Mouse (Mus musculus) heart, adult 11 months (tissue): ENCODE results near the gene Kif21a.

Experiments used
- DNase-seq: peaks from one replicate; pipeline ENCODE4 v3.0.0; 2022

The Kif21a gene

DNA sequence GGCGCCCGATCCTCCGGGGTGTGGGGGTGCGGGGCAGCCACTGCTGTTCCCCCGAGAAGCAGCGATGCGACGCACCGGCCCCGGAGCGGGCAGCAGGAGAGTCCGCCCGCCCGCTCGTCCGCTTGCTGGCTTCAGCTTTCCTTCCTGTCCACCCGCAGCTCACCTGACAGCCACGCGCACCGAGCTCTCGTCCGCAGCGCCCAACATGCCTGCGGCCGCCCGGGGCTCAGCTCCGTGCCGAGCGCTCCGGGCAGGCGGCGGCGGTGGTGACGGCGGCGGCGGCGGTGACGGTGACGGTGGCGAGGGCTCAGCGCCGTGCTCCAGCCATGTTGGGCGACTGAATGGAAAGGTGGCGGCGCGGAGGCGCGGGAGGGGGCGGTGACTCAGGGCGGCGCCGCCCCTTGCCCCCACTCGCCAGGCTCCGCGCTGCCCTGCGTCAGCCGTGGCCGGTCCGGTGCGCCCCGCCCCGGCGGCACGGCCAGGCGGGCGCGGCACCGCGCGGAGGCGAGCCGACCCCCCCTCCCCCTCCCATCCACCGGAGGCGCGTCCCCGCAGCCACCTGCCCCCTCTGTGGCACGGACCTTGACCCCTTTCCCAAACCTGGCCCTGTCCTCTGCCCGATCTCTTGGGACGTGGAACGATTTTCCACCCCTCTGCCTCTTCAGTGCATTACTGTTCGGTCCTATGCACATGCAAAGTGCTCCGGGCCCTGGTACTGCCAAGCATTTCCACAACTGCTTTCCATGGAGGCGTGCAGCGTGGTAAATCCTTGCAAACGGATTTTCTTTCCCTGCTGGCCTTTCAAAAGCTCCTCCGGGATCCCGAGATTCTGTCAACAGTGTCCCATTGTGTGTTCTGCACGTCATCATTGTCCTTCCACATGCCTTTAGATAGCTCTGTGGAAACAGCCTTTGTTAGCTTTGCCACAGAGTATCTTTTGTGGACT lies at the start of gene Kif21a:
Kif21a (minus strand) TSS at position 453 of the 946 bp plus-strand sequence.
- peak; percentile 95 for DNase-seq

DNA sequence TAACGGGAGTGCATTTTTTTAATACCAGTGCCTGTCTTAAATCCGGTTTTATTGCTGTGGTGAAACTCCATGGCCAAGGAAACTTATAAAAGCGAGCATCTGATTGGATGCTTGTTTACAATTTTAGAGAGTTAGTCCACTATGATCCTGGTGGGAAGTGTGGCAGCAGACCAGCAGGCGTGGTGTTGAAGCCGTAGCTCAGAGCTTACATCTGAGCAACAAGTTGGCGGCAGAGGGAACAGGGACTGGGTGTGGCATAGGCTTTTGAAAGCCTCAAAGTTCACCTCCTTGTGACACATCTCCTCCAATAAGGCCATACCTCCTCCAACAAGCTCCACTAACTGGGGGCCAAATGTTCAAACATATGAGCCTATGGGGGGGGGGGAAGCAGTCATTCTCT lies 46.9 kb upstream of the Kif21a start:
- DNase-seq, result peak; percentile 84

DNA sequence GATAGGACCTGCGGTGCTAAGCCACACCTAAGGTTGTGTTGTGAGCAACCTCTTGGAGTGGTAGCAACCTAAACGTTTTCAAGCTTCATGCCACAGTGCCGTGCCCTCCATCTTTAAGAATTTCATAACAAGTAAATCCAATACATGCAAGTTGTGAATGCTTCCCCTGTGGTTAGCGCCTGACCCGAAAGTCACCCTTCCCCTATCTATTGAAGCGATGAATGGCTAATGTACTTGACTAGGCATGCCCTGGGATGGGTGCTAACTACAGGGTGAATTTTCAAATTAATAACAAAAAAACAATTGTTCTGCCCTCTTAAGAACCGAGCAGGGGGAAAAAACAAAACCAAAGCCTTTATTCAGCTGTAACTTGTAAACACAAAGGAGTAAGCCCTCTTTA lies 39.7 kb upstream of the Kif21a start:
- peak; percentile 74 for DNase-seq

DNA sequence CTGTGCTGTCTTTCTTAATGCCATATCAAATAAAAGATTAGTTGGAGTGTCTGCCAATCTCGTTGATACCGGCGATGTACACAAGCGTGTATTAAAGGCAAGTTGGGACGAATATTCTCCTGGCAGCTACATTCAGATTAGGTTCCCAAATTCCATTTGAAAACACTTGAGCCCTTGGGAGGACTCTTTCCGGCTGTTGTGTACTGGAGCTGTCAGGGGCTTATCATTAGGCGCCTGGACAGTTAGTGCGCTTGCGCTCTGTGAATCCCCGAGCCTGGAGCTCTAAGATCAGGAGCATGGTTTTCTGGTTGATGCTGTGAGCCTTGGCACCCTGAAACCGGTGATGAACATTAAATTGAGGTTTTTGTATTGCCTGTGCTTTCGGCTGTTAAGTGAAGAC lies 38.3 kb upstream of the Kif21a start:
- DNase-seq, result peak; percentile 97

DNA sequence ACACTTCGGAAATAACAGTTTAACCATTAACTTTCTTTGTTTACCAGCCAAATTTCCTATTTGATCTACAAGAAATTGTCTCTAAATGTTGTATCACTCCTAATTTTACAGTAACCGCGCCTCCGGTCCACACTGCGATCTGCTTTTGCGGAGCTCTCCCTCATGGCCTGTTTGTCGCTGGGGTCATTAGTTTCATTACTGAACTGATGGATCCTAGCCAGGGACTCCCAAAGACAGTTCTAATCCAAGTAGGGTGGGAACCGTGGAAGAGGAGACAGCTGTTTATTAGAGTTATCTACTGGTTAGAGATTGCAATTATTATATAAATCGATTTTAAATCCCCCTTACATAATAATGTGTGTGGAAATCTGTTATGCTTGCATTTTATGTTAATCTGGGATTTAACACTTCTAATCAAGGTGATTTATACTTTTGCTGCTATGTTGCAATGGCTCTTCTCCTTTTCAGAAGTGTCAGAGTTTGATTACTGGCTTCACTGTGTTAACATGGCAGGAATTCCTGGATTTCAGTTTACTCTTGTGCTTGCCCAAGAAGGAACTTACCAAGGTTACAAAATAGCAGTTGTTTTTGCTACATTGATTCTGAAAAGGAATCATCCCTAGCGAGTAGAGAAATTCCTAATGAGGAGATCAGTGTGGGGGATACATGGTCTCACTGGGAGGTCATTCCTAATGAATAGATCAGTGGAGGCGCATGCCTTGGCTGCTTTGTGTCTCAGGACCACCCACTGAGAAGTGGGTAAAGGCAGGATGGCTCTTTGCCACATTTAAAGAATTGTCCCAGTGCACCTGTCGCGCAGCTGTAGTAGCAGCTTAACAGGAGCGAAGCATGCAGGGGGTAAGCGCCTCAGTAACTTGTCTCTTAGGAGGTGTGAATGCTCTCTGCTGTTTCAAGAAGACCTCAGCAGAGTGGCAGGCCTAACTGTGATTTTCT lies 28.0 kb upstream of the Kif21a start:
- peak; percentile 85 for DNase-seq

DNA sequence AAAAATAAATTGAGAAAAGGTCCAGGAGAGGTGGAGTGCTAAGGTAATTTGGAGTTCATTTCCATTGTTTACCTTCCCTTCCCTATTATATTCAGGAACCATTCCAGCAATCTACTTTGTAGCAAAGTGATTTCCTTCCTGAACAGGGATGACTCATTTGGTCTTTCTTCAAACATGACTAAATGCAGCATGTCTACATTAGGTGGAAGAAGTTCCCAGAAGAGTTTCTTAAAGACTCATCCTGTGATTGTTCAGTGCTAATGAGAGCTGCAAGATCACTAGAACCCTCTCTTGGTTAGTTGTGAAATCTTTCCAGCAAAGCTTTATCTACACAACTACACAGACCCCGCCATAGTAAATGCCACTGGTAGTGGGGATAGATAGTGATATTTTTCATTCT lies 22.7 kb upstream of the Kif21a start:
- no peak for DNase-seq

DNA sequence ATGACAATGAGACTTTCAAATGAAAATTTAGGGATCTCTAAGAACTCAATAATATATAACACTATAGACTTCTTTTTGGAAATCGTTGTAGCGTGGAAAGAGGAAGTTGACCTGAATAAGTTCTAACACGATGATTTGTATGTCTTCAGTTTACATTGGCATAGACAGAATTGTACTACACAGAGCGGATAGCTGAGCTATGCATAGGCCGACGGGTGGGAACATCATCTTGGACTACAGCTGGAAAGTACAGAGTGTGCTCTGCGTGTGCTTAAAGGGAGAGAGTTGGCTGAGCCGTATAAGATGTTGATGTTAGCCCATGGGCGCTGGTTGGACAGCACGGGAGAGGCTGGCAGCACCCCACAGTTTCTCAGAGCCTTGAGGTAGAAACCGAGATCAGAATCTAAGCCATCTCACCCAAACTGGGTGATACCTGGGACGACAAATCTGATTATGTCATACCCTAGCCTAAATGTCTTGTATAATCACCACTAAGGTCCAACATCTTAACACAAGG lies 14.6 kb upstream of the Kif21a start:
- DNase-seq, result peak; percentile 67

DNA sequence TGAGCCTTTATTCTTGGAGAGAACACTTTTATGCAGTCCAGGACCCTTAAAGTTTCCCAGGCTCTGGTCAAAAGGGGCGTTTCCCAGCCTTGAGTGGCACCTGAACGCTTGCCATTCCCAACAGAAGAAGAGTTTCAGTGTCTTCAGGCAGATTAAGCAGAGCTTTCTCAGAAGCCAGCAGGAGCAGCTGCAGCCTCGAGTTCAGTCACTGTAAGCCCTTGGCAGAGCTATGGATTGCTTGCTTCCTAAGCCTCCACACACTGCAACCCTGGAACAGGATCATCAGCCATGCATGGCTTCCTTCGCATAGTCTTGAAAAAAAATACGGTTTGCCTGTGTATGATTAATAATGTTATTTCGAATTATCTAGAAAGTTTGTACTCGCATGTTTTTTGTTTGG lies 14.1 kb upstream of the Kif21a start:
- DNase-seq, result peak; percentile 23

DNA sequence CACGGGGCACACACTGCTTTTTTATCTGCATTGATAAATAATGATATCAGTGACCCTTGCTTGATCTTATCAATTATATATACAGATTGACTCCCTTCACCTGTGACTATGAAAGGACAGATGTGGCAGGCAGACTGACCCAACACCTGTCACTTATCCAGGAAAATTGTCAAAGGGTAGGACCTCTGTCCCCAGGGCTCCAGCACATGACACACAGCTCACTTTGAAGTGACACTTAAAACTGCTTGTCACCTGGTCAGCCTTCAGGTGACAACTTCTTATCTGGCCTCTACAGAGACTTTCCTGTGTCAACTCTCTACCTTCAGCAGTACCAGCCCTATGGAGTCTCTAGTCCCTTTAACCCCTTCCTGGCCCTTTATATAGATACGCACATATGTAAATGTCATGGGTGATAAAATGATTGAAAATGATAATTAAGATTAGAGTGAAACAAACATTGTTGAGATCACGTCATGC lies 7.2 kb upstream of the Kif21a start:
- no peak for DNase-seq

DNA sequence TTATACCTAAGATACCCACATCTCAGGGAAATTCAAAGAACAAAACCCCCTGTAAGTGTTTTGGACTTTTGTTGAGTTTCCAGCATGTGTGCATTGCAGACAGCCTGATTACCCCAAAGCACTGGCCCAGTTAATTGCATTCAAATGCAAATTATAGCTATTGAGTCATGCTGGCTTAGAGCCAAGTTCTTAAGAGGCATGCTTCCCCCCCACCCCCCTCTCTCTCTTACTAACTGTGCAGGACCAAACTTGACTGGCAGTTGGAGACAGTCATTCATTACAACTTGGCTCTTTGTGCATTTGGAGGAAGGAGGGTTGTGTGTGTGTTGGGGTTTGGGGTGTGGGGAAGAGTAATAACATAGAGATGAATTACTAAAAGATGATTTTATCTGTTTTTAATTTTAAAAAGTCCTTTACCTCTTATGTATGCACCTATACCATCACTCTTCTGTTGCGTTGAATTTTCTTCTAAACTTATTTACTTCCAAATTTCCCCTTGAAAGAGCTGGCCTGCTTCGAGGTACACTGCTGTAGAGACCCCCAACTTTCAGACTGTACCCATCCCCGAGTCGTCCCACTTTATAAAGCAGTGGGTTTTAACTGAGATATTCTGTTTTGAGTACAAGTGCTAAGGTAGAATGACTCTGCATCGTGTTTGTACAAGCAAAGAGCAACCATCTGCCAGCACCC lies 6.6 kb upstream of the Kif21a start:
- no peak for DNase-seq

DNA sequence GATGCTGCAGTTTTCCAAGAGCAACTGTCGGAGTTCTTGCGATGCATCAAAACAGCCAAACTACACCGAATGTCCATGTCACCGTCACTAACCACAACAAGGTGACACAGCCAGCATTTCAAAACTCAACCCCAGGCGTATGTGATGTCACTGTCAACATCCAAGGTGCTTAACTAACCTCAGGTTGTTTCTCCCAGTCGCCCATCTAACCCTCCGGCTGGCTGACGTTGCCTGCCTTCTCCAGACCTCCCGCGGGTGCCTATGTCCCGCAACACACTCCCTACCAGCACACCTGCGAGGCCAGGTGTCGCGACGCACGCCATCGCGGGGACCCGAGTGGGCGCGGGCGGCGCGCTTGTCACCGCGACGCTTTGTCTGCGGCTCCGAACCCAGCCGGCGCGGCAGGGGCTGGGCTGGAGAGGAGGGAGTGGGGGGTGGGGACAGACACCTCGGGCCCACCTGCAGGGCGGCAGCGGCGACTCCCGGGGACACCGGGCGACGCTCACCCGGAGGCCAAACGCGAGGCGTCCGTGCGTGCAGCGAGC lies 725 bp downstream of the Kif21a start:
- peak; percentile 90 for DNase-seq

DNA sequence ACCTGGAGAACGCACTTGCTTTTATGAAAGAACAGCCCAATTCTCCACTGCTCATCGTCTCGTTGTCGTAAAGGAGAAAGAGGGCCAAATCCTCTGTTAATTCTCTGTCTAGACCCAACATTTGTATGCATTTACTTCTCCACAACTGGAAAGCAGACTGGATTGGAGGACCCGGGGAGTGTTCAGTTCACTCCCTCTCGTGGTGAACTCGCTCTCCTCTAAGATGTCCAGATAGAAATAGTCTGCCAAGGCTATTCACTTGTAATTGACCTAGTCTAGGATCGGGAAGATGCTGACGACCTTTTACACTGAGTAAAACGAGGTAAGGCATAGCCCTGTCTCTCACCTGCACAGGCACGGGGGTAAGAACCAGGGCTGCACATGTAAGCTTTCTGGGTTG lies 2.1 kb downstream of the Kif21a start:
- no peak for DNase-seq

DNA sequence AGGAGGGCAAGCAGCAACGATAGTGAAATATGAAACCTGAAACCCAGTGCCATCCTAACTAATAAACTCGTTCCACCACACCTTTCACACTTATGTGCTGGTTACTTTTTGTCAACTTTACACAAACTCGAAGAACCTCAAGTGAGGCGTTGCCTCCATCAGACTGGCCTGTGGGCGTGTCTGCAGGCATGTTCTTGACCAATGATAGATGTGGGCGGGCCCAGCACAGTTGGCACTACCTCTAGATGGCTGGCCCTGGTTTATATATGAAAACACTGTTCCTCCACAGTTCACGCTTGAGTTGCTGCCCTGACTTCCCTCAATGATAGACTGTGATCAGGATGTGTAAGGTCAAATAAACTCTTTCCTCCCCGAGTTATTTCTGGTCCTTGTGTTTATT lies 3.2 kb downstream of the Kif21a start:
- peak; percentile 81 for DNase-seq

DNA sequence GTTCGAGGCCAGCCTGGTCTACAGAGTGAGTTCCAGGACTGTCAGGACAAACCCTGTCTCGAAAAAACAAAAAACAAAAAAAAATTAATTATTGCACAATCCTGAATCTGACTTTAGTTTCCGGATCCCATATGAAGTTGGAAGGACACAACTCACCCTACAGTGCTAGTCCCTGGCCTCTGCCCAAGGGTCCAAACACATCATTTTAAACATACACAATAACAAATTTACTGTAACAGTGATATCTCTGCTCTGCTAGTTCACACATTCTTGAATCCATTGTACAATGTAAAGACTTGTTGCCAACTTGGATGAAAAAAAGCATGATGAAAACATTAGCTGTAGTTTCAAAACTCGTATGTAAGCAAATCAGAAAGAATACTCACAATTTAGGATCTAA lies 6.5 kb downstream of the Kif21a start:
- DNase-seq, result no peak

DNA sequence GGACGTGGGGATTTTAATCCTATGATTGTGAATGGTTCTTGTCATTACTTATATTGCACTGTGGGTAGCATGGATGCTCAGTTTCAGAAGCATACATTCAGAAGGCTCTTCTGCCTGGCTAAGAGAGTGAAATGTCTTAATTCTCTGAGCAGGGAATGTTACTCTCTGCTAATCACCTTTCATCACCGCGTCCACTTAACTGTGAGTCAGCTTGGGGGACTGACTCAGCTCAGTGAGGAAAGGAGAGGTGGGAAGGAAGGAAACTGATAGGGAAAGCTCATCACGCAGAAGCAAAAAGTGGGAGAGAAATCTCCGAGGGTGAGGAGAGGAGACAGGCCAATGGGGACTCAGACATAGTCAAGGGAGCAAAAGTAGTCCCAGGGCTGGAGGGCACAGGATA lies 10.9 kb downstream of the Kif21a start:
- DNase-seq, result no peak

DNA sequence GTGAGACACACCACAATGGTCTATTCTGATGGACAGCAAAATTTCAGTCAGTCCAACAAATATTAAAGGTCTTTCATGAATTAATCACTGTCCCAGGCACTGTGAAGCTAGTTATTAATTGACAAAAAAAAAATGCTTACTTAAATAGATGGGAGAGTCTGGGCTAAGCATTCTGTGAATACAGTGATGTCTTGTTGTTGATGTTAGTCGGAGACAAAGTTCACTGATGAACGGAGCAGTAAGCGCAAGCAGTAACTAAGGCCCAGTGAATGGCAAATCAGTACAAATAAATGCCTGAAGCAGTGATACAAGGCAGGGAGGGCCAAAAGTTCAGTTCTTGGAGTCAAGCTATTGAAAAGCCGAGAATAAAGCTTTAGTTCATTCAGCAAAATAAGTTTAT lies 15.7 kb downstream of the Kif21a start:
- no peak for DNase-seq

DNA sequence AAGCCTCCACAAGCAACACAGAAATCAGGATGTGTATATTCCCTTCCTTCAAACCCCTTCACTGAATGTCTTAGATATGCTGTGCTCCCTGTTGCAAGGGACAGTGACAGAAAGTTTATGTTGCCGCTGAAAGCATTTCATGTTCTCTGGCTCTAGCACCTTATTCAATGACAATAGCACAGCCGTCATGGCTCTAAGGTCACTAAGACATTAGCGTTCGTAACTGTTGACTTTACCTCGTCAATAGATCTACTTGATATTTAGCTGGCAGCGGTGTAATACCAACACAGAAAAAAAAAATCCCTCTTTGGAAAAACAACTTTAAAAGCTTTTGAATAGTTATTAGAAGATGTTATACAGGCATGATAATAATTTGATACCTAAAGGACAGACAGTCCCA lies 16.2 kb downstream of the Kif21a start:
- DNase-seq, result no peak

DNA sequence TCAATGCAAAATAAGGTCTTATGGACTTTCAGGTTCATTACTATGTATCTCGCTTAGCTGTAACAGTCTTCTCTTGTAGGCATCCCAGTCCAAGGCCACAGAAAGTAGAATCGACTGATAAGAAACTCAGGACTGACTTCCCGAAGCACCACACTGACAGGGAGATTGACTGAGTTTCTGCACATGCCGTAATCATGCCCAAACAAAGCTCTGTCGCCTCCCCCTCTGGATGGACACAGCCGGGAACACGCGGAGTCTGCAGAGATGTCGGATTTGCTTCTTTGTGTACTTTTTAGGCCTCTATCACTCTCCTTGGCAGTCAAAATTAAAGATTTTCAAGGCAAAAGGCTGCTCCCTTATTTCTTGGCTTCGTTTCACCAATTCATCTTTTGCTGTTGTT lies 20.8 kb downstream of the Kif21a start:
- DNase-seq, result no peak

DNA sequence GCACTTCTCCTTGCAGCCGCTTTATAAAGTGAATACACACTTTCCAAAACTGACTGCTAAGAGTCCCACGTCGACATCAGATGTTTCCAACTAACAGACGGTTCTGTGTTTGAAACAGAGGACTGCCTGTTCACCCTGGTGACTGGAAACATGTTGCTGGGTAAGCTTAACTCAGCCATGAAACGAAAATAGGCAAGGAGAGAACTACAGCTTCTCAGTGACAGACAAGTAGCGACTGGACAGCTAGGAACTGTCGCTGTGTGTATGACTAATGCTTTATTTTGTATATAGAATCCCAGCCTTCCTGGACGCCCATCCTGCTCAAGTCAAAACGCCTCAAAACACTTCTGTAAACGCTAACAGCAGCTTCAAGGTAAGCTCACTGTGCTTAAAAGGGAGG lies 21.3 kb downstream of the Kif21a start:
- DNase-seq, result no peak

DNA sequence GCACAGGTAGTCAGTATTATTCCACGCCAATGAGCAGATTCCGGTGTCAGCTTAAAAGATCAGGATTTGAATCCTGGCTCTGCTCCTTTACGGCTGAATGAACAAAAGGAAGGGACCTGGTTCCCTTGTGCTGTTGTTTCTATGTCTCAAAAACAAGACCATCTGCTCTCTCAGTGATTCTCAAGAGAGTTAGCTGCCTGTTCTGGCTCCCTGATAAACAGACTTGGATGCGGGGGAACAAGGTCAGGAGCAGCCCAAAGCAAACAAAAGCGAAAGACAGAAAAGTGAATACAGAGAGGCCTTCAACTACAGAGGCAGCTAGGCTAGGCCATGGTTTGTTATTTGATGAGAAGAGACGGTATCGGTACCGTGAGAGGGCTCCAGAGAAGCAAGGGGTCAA lies 27.5 kb downstream of the Kif21a start:
- peak; percentile 90 for DNase-seq

DNA sequence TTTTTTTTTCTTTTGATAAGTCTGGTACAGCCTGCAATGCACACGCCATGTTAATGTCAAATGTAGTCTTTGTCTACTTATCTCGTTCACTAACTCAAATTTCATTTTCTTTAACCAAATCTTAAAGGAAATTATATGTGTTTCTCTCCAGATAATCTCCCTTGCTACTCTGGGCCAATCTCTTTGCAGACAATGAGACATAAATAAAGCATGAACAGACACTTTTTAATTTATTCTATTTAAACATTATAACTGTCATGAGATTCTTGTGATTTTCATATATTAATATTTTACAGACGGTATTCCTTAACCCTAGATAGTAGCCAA lies 30.9 kb downstream of the Kif21a start:
- no peak for DNase-seq

DNA sequence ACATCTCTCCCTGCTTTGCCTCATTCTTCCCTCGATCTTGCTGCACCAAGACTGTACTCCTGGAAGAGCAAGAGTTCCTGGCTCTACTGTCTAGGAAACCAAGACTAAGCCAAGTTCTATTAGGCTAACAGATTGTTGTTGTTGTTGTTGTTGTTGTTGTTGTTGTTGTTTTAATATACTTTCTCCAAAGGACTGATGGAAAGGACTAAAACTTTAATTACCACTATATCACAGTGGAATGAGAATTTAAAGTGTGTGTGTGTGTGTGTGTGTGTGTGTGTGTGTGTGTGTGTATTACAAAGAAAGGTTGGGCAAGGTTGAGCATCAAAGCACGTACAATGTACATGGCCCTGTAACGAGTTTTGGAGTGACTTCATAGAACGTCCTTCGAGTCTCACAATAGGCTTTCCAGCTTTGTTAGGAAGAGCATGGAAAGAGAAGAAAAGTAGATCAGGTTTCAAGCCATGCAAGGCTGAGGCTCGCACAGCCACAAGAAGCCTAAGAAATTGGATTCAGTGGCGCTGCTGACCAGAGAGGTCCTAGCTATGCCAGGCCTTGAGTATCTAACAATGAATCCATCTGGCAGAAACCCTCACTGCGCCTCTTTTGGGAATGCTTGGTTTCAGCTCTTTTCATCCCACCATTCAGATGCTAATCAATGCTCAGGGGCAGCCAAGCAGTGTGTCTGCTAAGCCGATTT lies 31.4 kb downstream of the Kif21a start:
- no peak for DNase-seq
